7 mouse cellular contexts compared by ENCODE assay signal in the genomic region with DNA sequence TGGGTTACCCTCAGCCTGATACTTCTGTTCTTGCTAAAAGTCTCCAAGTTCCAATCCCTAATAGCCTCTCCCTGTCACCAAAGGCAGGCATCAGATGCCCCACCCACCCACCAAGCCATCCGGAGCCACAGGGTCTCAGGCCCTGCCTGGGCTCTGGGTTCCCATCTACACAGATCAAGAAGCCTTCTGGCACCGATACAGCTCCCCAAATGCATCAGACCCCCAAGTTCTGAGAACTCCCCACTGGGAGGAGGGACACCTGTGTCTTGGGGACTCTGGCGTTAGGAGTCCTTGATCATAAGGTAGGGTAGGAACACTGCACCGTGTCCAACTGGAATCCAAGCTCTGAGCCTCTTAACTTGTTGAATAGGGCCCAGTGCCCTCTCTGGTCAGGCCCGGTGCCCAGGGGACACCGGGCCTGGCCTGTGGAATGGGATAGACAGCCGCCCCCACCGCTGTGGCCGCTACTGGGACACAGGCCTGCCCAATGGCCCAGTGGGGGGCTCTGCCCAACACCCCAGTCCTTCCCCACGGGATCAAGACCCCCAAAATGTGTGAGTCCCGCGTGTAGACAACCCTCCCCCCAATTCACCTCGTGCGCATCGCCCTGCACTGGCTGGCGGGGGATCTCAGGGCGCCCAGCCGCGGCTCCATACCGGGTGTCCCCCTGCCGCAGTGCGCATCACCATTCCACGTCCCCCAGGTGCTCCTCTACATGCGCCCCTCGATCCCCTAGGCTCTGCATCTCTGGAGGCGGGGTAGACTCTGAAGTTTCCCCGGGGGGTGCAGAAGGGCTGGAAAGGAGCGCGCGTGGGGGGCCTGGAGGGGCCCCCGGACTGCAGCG. TPM values are rescaled to one million over a fixed set of nuclear protein-coding genes. Genes with fewer than 3 reads are reported as not detected.
DNase-seq lines count a peak whose midpoint lies in the region; ATAC-seq and TF ChIP-seq lines count a peak whose summit lies in the region.

No protein-coding gene starts in this region.

- H3K36me3 ChIP-seq in lung, embryonic 14.5 days (ENCODE audit: insufficient read depth) = no peaks in the 10 kb centered on the region
- H3K36me3 ChIP-seq in forebrain, embryonic 15.5 days = no peaks in the 10 kb centered on the region
- no peaks in the 10 kb centered on the region for H3K36me3 ChIP-seq in limb, embryonic 13.5 days
- H3K36me3 ChIP-seq in stomach, embryonic 15.5 days = no peaks in the 10 kb centered on the region

- peak overlapping the region; percentile 41 for H3K4me3 ChIP-seq in lung, embryonic 14.5 days (ENCODE audit: low read depth, low read length)
- H3K4me3 ChIP-seq in forebrain, embryonic 15.5 days = peak overlapping the region; percentile 54
- peak overlapping the region; percentile 51 for H3K4me3 ChIP-seq in limb, embryonic 13.5 days
- peak overlapping the region; percentile 40 for H3K4me3 ChIP-seq in stomach, embryonic 15.5 days (replicated peaks)

- no peak for ATAC-seq in lung, embryonic 14.5 days (ENCODE audit: insufficient read depth)
- peak; percentile 44 for ATAC-seq in forebrain, embryonic 15.5 days (replicated peaks)
- no peak for ATAC-seq in limb, embryonic 13.5 days (ENCODE audit: low FRiP score, low read depth)
- ATAC-seq in stomach, embryonic 15.5 days (ENCODE audit: insufficient read depth, low FRiP score, low read depth) = no peak

- H3K27me3 ChIP-seq in lung, embryonic 14.5 days (ENCODE audit: insufficient read depth, low read length) = peaks cover 43% of the 10 kb centered on the region
- H3K27me3 ChIP-seq in forebrain, embryonic 15.5 days = peaks cover 26% of the 10 kb centered on the region
- peaks cover 78% of the 10 kb centered on the region for H3K27me3 ChIP-seq in limb, embryonic 13.5 days
- peaks cover 49% of the 10 kb centered on the region for H3K27me3 ChIP-seq in stomach, embryonic 15.5 days (replicated peaks)

- H3K4me2 ChIP-seq in lung, embryonic 14.5 days = peak overlapping the region; percentile 69
- H3K4me2 ChIP-seq in forebrain, embryonic 15.5 days (replicated peaks) = peak overlapping the region; percentile 82
- peak overlapping the region; percentile 88 for H3K4me2 ChIP-seq in limb, embryonic 13.5 days (replicated peaks)
- peak overlapping the region; percentile 73 for H3K4me2 ChIP-seq in stomach, embryonic 15.5 days

- H3K9me3 ChIP-seq in lung, embryonic 14.5 days (ENCODE audit: low read depth, low read length) = no peaks in the 10 kb centered on the region
- H3K9me3 ChIP-seq in forebrain, embryonic 15.5 days = no peaks in the 10 kb centered on the region
- no peaks in the 10 kb centered on the region for H3K9me3 ChIP-seq in limb, embryonic 13.5 days
- no peaks in the 10 kb centered on the region for H3K9me3 ChIP-seq in stomach, embryonic 15.5 days

- peak overlapping the region; percentile 47 for H3K9ac ChIP-seq in lung, embryonic 14.5 days
- peak overlapping the region; percentile 55 for H3K9ac ChIP-seq in forebrain, embryonic 15.5 days (replicated peaks)
- peak overlapping the region; percentile 68 for H3K9ac ChIP-seq in limb, embryonic 13.5 days
- H3K9ac ChIP-seq in stomach, embryonic 15.5 days = no peak overlapping the region

- no peak for TF ChIP-seq CTCF in lung, embryonic 14.5 days (IDR thresholded peaks at IDR 0.05; ENCODE audit: low read depth)

- no peak for DNase-seq in lung, embryonic 14.5 days
- no peak for DNase-seq in lung, adult 18-20 months
- no peak for DNase-seq in thymus, postnatal 10 days (ENCODE audit: low spot score in 2 of 2)
- DNase-seq in adrenal gland, postnatal 4 days (ENCODE audit: low spot score in 2 of 2) = no peak

- no peak overlapping the region for H3K27ac ChIP-seq in lung, embryonic 14.5 days (ENCODE audit: low read depth)
- H3K27ac ChIP-seq in forebrain, embryonic 15.5 days (replicated peaks) = no peak overlapping the region
- no peak overlapping the region for H3K27ac ChIP-seq in limb, embryonic 13.5 days
- H3K27ac ChIP-seq in stomach, embryonic 15.5 days = no peak overlapping the region

- 9% methylated on average over 32 of the region's 32 CpGs for WGBS in lung, embryonic 14.5 days
- 7% methylated on average over 31 of the region's 32 CpGs for WGBS in forebrain, embryonic 15.5 days
- 9% methylated on average over 32 of the region's 32 CpGs for WGBS in limb, embryonic 13.5 days
- 13% methylated on average over 26 of the region's 32 CpGs for WGBS in stomach, embryonic 15.5 days

- no peaks in the 10 kb centered on the region for H3K4me1 ChIP-seq in lung, embryonic 14.5 days (ENCODE audit: insufficient read depth)
- H3K4me1 ChIP-seq in forebrain, embryonic 15.5 days = peaks cover 16% of the 10 kb centered on the region
- peaks cover 12% of the 10 kb centered on the region for H3K4me1 ChIP-seq in limb, embryonic 13.5 days
- H3K4me1 ChIP-seq in stomach, embryonic 15.5 days = peaks cover 9% of the 10 kb centered on the region

RNA-seq across cellular contexts. Expression of a gene that starts 0.5 kb away (rescaled TPM):
- polyA plus RNA-seq in lung, embryonic 14.5 days (2014; fragmentation: Nextera tagmentation; extraction: Ambion mirVana) = 0.05 and 0.17 TPM in 2 replicates
- polyA plus RNA-seq in forebrain, embryonic 15.5 days (2015; fragmentation: Nextera tagmentation; extraction: Ambion mirVana) = 4.4 and 5.5 TPM in 2 replicates
- polyA plus RNA-seq in limb, embryonic 13.5 days (2015; fragmentation: Nextera tagmentation; extraction: Ambion mirVana) = 0.92 and 1.3 TPM in 2 replicates
- polyA plus RNA-seq in stomach, embryonic 15.5 days (2015; fragmentation: Nextera tagmentation; extraction: Ambion mirVana) = 0.24 TPM in 2 replicates
- total RNA-seq in adrenal gland, postnatal 4 days (2021) = 1 to 10 TPM; 1.1 to 1.5 TPM

RNA-seq across cellular contexts. Expression of a gene that starts 11.7 kb away (rescaled TPM):
- 334 and 337 TPM in 2 replicates for polyA plus RNA-seq in lung, embryonic 14.5 days (2014; fragmentation: Nextera tagmentation; extraction: Ambion mirVana)
- 268 and 279 TPM in 2 replicates for polyA plus RNA-seq in forebrain, embryonic 15.5 days (2015; fragmentation: Nextera tagmentation; extraction: Ambion mirVana)
- polyA plus RNA-seq in limb, embryonic 13.5 days (2015; fragmentation: Nextera tagmentation; extraction: Ambion mirVana) = 310 and 314 TPM in 2 replicates
- polyA plus RNA-seq in stomach, embryonic 15.5 days (2015; fragmentation: Nextera tagmentation; extraction: Ambion mirVana) = 245 and 261 TPM in 2 replicates
- 10 to 100 TPM; 50.4 to 52.9 TPM for total RNA-seq in adrenal gland, postnatal 4 days (2021)

RNA-seq across cellular contexts. Expression of a gene that starts 11.8 kb away (rescaled TPM):
- polyA plus RNA-seq in lung, embryonic 14.5 days (2014; fragmentation: Nextera tagmentation; extraction: Ambion mirVana) = 32.3 and 38.7 TPM in 2 replicates
- polyA plus RNA-seq in forebrain, embryonic 15.5 days (2015; fragmentation: Nextera tagmentation; extraction: Ambion mirVana) = 58.7 and 61.0 TPM in 2 replicates
- 49.0 and 54.1 TPM in 2 replicates for polyA plus RNA-seq in limb, embryonic 13.5 days (2015; fragmentation: Nextera tagmentation; extraction: Ambion mirVana)
- 37.1 and 41.9 TPM in 2 replicates for polyA plus RNA-seq in stomach, embryonic 15.5 days (2015; fragmentation: Nextera tagmentation; extraction: Ambion mirVana)
- total RNA-seq in adrenal gland, postnatal 4 days (2021) = 10 to 100 TPM; 43.5 to 47.7 TPM

RNA-seq across cellular contexts. Expression of a gene that starts 16.9 kb away (rescaled TPM):
- 1,866 and 1,984 TPM in 2 replicates for polyA plus RNA-seq in lung, embryonic 14.5 days (2014; fragmentation: Nextera tagmentation; extraction: Ambion mirVana)
- 1,419 and 1,463 TPM in 2 replicates for polyA plus RNA-seq in forebrain, embryonic 15.5 days (2015; fragmentation: Nextera tagmentation; extraction: Ambion mirVana)
- 1,885 and 1,910 TPM in 2 replicates for polyA plus RNA-seq in limb, embryonic 13.5 days (2015; fragmentation: Nextera tagmentation; extraction: Ambion mirVana)
- polyA plus RNA-seq in stomach, embryonic 15.5 days (2015; fragmentation: Nextera tagmentation; extraction: Ambion mirVana) = 1,556 and 1,602 TPM in 2 replicates
- 100 to 1,000 TPM; 668 to 717 TPM for total RNA-seq in adrenal gland, postnatal 4 days (2021)

RNA-seq across cellular contexts. Expression of a gene that starts 28.3 kb away (rescaled TPM):
- 0.05 TPM in 1 of 2 replicates, not detected in the other for polyA plus RNA-seq in lung, embryonic 14.5 days (2014; fragmentation: Nextera tagmentation; extraction: Ambion mirVana)
- polyA plus RNA-seq in forebrain, embryonic 15.5 days (2015; fragmentation: Nextera tagmentation; extraction: Ambion mirVana) = 0.06 and 0.15 TPM in 2 replicates
- 0.06 and 0.08 TPM in 2 replicates for polyA plus RNA-seq in limb, embryonic 13.5 days (2015; fragmentation: Nextera tagmentation; extraction: Ambion mirVana)
- polyA plus RNA-seq in stomach, embryonic 15.5 days (2015; fragmentation: Nextera tagmentation; extraction: Ambion mirVana) = 0.06 TPM in 1 of 2 replicates, not detected in the other
- not detected for total RNA-seq in adrenal gland, postnatal 4 days (2021)
